Mouse (Mus musculus): ENCODE measurements at regions not wholly inside any gene's neighbourhood (a gene's known extent, or its start where the extent isn't known, plus 50 kb on each side); places are given as distances from the start of the nearest gene placed in this dataset.

DNA sequence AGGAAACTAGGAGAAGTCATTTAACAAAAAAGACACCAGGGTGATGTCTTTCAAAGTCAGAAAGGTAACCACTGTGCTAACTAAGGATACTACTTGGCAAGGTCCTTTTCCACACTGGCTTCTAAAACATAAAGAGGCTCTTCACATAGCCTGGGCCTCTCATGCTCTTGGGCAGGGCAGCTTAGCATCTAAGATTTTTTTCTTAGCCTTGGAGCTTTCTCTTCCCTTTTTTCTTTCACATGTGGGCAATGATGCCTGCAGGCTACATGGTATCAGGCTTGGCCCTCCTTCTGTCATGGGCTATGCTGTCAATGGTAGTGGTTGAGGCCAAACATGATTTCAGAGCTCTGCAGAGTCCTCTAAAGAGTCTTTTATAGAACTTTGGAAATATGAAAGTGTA is 60.6 kb downstream of the Serpinb6d start:
- Histone ChIP-seq H3K36me3 (ENCODE audit: control insufficient read depth, insufficient read depth, low read length) (no peaks in the 10 kb centered on the region; the same call in 1 of the 2 replicates), H3K4me3 (ENCODE audit: low read depth, low read length) (no peak overlapping the region), H3K4me1 (ENCODE audit: control insufficient read depth, insufficient read depth, low read length) (no peaks in the 10 kb centered on the region), H3K27ac (ENCODE audit: low read depth, low read length) (no peak overlapping the region), H3K4me2 (no peak overlapping the region), H3K27me3 (ENCODE audit: control insufficient read depth, insufficient read depth, low read length) (no peaks in the 10 kb centered on the region), H3K9ac (ENCODE audit: low read length) (no peak overlapping the region), H3K9me3 (ENCODE audit: control insufficient read depth, low read length) (no peaks in the 10 kb centered on the region)
- ATAC-seq (ENCODE audit: low FRiP score) (no peak), DNase-seq (ENCODE audit: low spot score, missing footprints) (no peak)

DNA sequence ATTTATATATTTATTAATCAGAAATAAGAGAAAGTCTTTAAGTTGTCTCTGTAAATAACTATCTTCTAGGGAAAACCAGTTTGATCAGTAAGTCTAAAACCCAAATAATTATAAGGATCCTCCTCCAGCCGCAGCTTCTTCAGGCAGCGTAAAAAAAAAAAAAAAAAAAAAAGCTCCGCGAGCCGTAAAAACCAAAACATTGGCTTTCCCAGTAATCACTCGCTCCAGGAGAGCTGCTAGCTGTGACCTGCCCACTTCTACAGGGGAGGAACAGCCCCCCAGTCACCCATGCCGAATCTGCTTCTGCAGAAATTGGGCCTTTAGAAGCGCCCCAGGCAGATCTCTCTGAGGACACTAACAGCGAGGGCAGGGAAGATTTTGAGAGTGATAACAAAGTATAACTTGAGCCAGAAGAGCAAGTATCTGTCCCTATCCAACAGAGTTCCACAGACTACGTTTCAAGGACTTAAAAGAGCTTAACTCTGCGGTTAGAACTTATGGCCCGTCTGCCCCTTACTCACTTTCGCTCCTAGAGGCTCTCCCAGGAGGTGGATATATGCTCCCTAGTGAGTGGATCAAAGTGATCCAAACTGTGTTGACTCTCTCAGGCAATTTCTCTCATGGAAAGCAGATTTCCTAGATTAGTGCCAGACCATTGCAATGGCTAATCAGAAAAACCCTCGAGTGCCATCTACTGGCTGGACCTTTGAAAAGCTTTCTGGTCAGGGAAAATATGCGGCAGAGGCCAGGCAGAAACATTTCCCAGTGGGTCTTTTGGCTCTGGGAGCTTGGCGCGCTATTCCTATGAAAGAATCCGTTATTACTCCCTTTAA is 80.7 kb downstream of the Serpinb6e start:
- 51% methylated on average over 18 of the region's 18 CpGs for WGBS
- H3K9me3 ChIP-seq (ENCODE audit: control insufficient read depth, low read length) = no peaks in the 10 kb centered on the region; the same call in 1 of the 2 replicates
- DNase-seq (ENCODE audit: low spot score, missing footprints) (peak; percentile 83), ATAC-seq (ENCODE audit: low FRiP score) (0 out of 2 replicates have a peak, but pooled peaks have one; percentile 16)
- no peak overlapping the region; the same call in 1 of the 2 replicates for H3K4me2 ChIP-seq
- no peak overlapping the region for H3K4me3 ChIP-seq (ENCODE audit: low read depth, low read length)
- H3K9ac ChIP-seq (ENCODE audit: low read length) = no peak overlapping the region
- H3K4me1 ChIP-seq (ENCODE audit: control insufficient read depth, insufficient read depth, low read length) = no peaks in the 10 kb centered on the region
- no peaks in the 10 kb centered on the region for H3K27me3 ChIP-seq (ENCODE audit: control insufficient read depth, insufficient read depth, low read length)
- H3K27ac ChIP-seq (ENCODE audit: low read depth, low read length) = no peak overlapping the region
- no peaks in the 10 kb centered on the region for H3K36me3 ChIP-seq (ENCODE audit: control insufficient read depth, insufficient read depth, low read length)

DNA sequence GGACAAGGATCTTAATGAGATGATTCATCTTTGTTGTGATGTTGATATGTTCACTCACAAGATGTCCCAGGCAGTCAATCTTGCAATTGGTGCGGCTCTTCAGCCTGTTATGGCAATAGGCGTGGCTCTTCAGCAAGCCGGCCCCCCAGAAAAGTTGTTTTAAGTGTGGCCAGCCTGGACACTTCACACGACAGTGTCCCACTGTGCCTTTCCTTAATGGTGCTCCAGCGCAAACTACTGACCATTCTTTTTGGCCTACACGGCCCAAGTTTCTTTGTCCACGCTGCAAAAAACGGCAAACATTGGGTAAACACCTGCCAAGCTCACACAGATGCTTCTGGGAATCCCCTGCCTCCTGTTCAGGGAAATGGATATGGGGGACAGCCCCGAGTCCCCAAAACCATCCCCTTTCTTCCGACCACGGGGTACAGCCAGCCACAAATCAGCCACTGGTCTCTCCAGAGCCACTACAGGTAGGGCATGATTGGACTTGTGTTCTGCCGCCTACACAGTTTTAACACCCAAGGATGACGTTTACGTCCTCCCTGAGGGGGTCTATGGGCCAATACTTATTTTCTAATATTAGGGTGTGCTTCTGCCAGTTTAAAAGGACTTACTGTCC is 79.8 kb downstream of the Serpinb6e start:
- 83% methylated on average over 14 of the region's 14 CpGs for WGBS
- H3K4me1 ChIP-seq (ENCODE audit: control insufficient read depth, insufficient read depth, low read length) = no peaks in the 10 kb centered on the region
- no peaks in the 10 kb centered on the region for H3K27me3 ChIP-seq (ENCODE audit: control insufficient read depth, insufficient read depth, low read length)
- H3K36me3 ChIP-seq (ENCODE audit: control insufficient read depth, insufficient read depth, low read length) = no peaks in the 10 kb centered on the region
- H3K4me2 ChIP-seq = no peak overlapping the region
- no peaks in the 10 kb centered on the region; the same call in 1 of the 2 replicates for H3K9me3 ChIP-seq (ENCODE audit: control insufficient read depth, low read length)
- H3K27ac ChIP-seq (ENCODE audit: low read depth, low read length) = no peak overlapping the region
- no peak overlapping the region for H3K9ac ChIP-seq (ENCODE audit: low read length)
- ATAC-seq (ENCODE audit: low FRiP score) (no peak), DNase-seq (ENCODE audit: low spot score, missing footprints) (no peak)
- no peak overlapping the region for H3K4me3 ChIP-seq (ENCODE audit: low read depth, low read length)

All from midbrain, embryonic 11.5 days (tissue).